Mouse (Mus musculus) erythroblast, adult 5-6 weeks (primary cell): ENCODE results near the gene Olfr610. TPM values are rescaled to one million over a fixed set of nuclear protein-coding genes. Genes with fewer than 3 reads are reported as not detected.
"Not testable (repeated sequence)": the region's sequence is repeated elsewhere in the genome, so short reads cannot be mapped to it uniquely, and the experiment has no call there.

Experiments
- ATAC-seq: replicated peaks from 2 replicates; pipeline ENCODE4 v1.8.0; 2016; ENCODE audit warnings: moderate number of reproducible peaks, mild to moderate bottlenecking, moderate TSS enrichment, inconsistent platforms; ENCODE audit not compliant: poor library complexity, low FRiP score, severe bottlenecking
- total RNA-seq, 2 experiments: library from RNA; stranded (forward) in 1 of 2; stranded (reverse) in 1 of 2; fragments of 150-400 nt in 1 of 2; fragments of 200-764, 138-1000 nt in 1 of 2; gene quantifications; 2 replicates each; pipeline versions ENCODE4 v1.2.3 to v1.2.4; 2015 to 2017; ENCODE audit warnings: low replicate concordance in 2 of 2

Gene Olfr610
- not detected in 2 replicates for total RNA-seq (2015; ENCODE audit: low replicate concordance)
- not detected in 2 replicates for total RNA-seq (2017; ENCODE audit: low replicate concordance)

DNA sequence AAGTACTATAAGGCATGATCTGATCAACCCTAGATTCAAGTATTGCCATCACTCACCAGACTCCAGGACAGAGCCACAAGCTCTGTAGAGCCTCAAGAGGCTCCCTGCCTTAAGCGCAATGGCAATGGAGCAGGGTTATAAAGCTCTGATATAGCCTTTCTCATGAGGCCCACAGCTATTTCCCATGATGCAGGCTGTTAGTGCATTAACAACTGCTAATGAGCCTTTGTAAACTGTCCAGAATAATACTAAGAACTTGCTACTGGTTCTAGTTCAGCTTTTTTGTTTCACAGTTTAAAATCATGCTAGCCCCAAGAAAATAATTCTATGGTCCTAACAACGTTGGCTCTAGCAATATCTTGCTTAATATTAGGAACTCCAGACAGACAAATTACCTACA, at the start of gene Olfr610:
Olfr610 (minus strand) TSS at position 101 of the 400 bp plus-strand sequence.
- no peak for ATAC-seq

GRCm38 (mm10) chr7:103555779-103556178, 43.9 kb upstream of the Olfr610 start, which contains the start of gene Olfr615:
Gene Olfr615, plus strand, starts transcription at chr7:103556079.
- no peak for ATAC-seq

DNA sequence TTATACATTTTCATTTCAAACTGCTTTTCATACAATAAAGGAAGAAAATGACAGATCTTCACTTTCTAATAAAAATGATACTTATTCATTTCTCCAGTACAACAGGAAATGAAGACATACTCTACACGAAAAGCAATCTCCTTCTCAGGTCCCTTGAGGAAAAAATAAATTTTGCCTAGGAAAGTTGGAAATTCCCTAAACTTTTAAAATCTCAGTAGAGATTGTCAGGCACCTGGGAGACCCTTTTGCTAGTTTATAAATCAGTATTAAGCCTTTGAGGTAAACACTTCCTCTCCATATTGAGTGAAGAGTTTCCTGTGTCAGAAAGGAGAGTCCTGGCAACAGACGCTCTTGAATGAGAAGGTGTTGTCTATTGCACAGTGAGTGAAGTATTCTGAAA, 35.9 kb upstream of the Olfr610 start, which contains the start of gene Olfr613:
Olfr613 (plus strand) TSS at position 301 of the 400 bp plus-strand sequence.
- ATAC-seq: no peak

DNA sequence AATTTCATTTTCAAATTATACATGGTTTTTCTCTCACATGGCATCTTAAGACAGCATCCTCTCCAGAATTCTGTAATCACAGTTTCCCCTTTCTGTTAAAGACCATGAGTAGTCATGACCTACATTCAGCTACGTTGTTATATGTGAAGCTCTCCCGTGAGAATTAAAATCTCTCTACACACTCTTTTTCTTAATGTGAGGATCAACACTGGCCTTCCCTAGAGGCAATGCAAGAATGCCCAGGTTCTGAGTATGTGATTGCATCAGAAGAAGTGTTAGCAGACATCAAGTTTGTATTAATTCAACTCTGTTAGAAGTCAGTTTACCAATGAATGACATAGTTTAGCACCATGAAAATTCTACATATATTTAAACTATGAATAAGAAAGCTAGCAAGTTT, 30.7 kb upstream of the Olfr610 start, which contains the start of gene Olfr612:
Olfr612 (minus strand) TSS at position 101 of the 400 bp plus-strand sequence.
- not testable (repeated sequence) for ATAC-seq

- not testable (repeated sequence) for ATAC-seq
Measured at GRCm38 (mm10) chr7:103520746-103521145, 8.8 kb upstream of the Olfr610 start, which contains the start of gene Olfr611. Gene Olfr611, minus strand, starts transcription at chr7:103520846.

GRCm38 (mm10) chr7:103497962-103498361, 14.0 kb downstream of the Olfr610 start, which contains the start of gene Olfr609:
Gene Olfr609, minus strand, starts transcription at chr7:103498062.
- no peak for ATAC-seq

- not testable (repeated sequence) for ATAC-seq
Measured at GRCm38 (mm10) chr7:103477106-103477505, 34.8 kb downstream of the Olfr610 start.

- ATAC-seq: no peak
Measured at GRCm38 (mm10) chr7:103469577-103469976, 42.3 kb downstream of the Olfr610 start, which contains the start of gene Olfr608. Gene Olfr608, plus strand, starts transcription at chr7:103469877.

- ATAC-seq: no peak
Measured at GRCm38 (mm10) chr7:103460590-103460989, 51.3 kb downstream of the Olfr610 start.

Other genes starting within 250 kb of the Olfr610 start
- gene Olfr596, start 206.5 kb downstream of the Olfr610 start, total RNA-seq (2015; ENCODE audit: low replicate concordance): not detected in 2 replicates
- gene Olfr596, start 206.5 kb downstream of the Olfr610 start, total RNA-seq (2017; ENCODE audit: low replicate concordance): not detected in 2 replicates
- not detected in 2 replicates for gene Olfr597, start 195.8 kb downstream of the Olfr610 start, total RNA-seq (2015; ENCODE audit: low replicate concordance)
- not detected in 2 replicates for gene Olfr597, start 195.8 kb downstream of the Olfr610 start, total RNA-seq (2017; ENCODE audit: low replicate concordance)
- gene Olfr598, start 188.6 kb downstream of the Olfr610 start, total RNA-seq (2015; ENCODE audit: low replicate concordance): not detected in 2 replicates
- gene Olfr598, start 188.6 kb downstream of the Olfr610 start, total RNA-seq (2017; ENCODE audit: low replicate concordance): not detected in 2 replicates
- not detected in 2 replicates for gene Olfr599, start 176.2 kb downstream of the Olfr610 start, total RNA-seq (2015; ENCODE audit: low replicate concordance)
- not detected in 2 replicates for gene Olfr599, start 176.2 kb downstream of the Olfr610 start, total RNA-seq (2017; ENCODE audit: low replicate concordance)
- gene Olfr600, start 162.5 kb downstream of the Olfr610 start, total RNA-seq (2015; ENCODE audit: low replicate concordance): not detected in 2 replicates
- gene Olfr600, start 162.5 kb downstream of the Olfr610 start, total RNA-seq (2017; ENCODE audit: low replicate concordance): not detected in 2 replicates
- not detected in 2 replicates for gene Olfr601, start 149.5 kb downstream of the Olfr610 start, total RNA-seq (2015; ENCODE audit: low replicate concordance)
- gene Olfr601, start 149.5 kb downstream of the Olfr610 start, total RNA-seq (2017; ENCODE audit: low replicate concordance): not detected in 2 replicates
- gene Olfr603, start 125.9 kb downstream of the Olfr610 start, total RNA-seq (2015; ENCODE audit: low replicate concordance): not detected in 2 replicates
- gene Olfr603, start 125.9 kb downstream of the Olfr610 start, total RNA-seq (2017; ENCODE audit: low replicate concordance): not detected in 2 replicates
- gene Usp17lc, start 97.0 kb downstream of the Olfr610 start, total RNA-seq (2015; ENCODE audit: low replicate concordance): not detected in 2 replicates
- gene Usp17lc, start 97.0 kb downstream of the Olfr610 start, total RNA-seq (2017; ENCODE audit: low replicate concordance): not detected in 2 replicates
- gene Olfr605, start 66.7 kb downstream of the Olfr610 start, total RNA-seq (2015; ENCODE audit: low replicate concordance): not detected in 2 replicates
- not detected in 2 replicates for gene Olfr605, start 66.7 kb downstream of the Olfr610 start, total RNA-seq (2017; ENCODE audit: low replicate concordance)
- gene Olfr606, start 63.1 kb downstream of the Olfr610 start, total RNA-seq (2015; ENCODE audit: low replicate concordance): not detected in 2 replicates
- gene Olfr606, start 63.1 kb downstream of the Olfr610 start, total RNA-seq (2017; ENCODE audit: low replicate concordance): not detected in 2 replicates
- gene Olfr607, start 48.0 kb downstream of the Olfr610 start, total RNA-seq (2015; ENCODE audit: low replicate concordance): not detected in 2 replicates
- gene Olfr607, start 48.0 kb downstream of the Olfr610 start, total RNA-seq (2017; ENCODE audit: low replicate concordance): not detected in 2 replicates
- gene Olfr608, start 42.2 kb downstream of the Olfr610 start, total RNA-seq (2015; ENCODE audit: low replicate concordance): not detected in 2 replicates
- not detected in 2 replicates for gene Olfr608, start 42.2 kb downstream of the Olfr610 start, total RNA-seq (2017; ENCODE audit: low replicate concordance)
- not detected in 2 replicates for gene Olfr609, start 14.1 kb downstream of the Olfr610 start, total RNA-seq (2015; ENCODE audit: low replicate concordance)
- gene Olfr609, start 14.1 kb downstream of the Olfr610 start, total RNA-seq (2017; ENCODE audit: low replicate concordance): not detected in 2 replicates
- not detected in 2 replicates for gene Olfr611, start 8.7 kb upstream of the Olfr610 start, total RNA-seq (2015; ENCODE audit: low replicate concordance)
- not detected in 2 replicates for gene Olfr611, start 8.7 kb upstream of the Olfr610 start, total RNA-seq (2017; ENCODE audit: low replicate concordance)
- gene Olfr612, start 30.6 kb upstream of the Olfr610 start, total RNA-seq (2015; ENCODE audit: low replicate concordance): not detected in 2 replicates
- 0.85 TPM in 1 of 2 replicates, not detected in the other for gene Olfr612, start 30.6 kb upstream of the Olfr610 start, total RNA-seq (2017; ENCODE audit: low replicate concordance)
- not detected in 2 replicates for gene Olfr613, start 36.0 kb upstream of the Olfr610 start, total RNA-seq (2015; ENCODE audit: low replicate concordance)
- gene Olfr613, start 36.0 kb upstream of the Olfr610 start, total RNA-seq (2017; ENCODE audit: low replicate concordance): 0.70 TPM in 1 of 2 replicates, not detected in the other
- not detected in 2 replicates for gene Olfr615, start 44.0 kb upstream of the Olfr610 start, total RNA-seq (2015; ENCODE audit: low replicate concordance)
- gene Olfr615, start 44.0 kb upstream of the Olfr610 start, total RNA-seq (2017; ENCODE audit: low replicate concordance): not detected in 2 replicates
- not detected in 2 replicates for gene Olfr616, start 57.0 kb upstream of the Olfr610 start, total RNA-seq (2015; ENCODE audit: low replicate concordance)
- gene Olfr616, start 57.0 kb upstream of the Olfr610 start, total RNA-seq (2017; ENCODE audit: low replicate concordance): not detected in 2 replicates
- not detected in 2 replicates for gene Olfr617, start 60.9 kb upstream of the Olfr610 start, total RNA-seq (2015; ENCODE audit: low replicate concordance)
- gene Olfr617, start 60.9 kb upstream of the Olfr610 start, total RNA-seq (2017; ENCODE audit: low replicate concordance): not detected in 2 replicates
- gene Olfr618, start 78.0 kb upstream of the Olfr610 start, total RNA-seq (2015; ENCODE audit: low replicate concordance): not detected in 2 replicates
- gene Olfr618, start 78.0 kb upstream of the Olfr610 start, total RNA-seq (2017; ENCODE audit: low replicate concordance): not detected in 2 replicates
- not detected in 2 replicates for gene Olfr619, start 88.5 kb upstream of the Olfr610 start, total RNA-seq (2015; ENCODE audit: low replicate concordance)
- gene Olfr619, start 88.5 kb upstream of the Olfr610 start, total RNA-seq (2017; ENCODE audit: low replicate concordance): not detected in 2 replicates
- gene Olfr620, start 100.4 kb upstream of the Olfr610 start, total RNA-seq (2015; ENCODE audit: low replicate concordance): not detected in 2 replicates
- gene Olfr620, start 100.4 kb upstream of the Olfr610 start, total RNA-seq (2017; ENCODE audit: low replicate concordance): not detected in 2 replicates
- gene Olfr622, start 130.6 kb upstream of the Olfr610 start, total RNA-seq (2015; ENCODE audit: low replicate concordance): not detected in 2 replicates
- not detected in 2 replicates for gene Olfr622, start 130.6 kb upstream of the Olfr610 start, total RNA-seq (2017; ENCODE audit: low replicate concordance)
- not detected in 2 replicates for gene Olfr623, start 151.6 kb upstream of the Olfr610 start, total RNA-seq (2015; ENCODE audit: low replicate concordance)
- gene Olfr623, start 151.6 kb upstream of the Olfr610 start, total RNA-seq (2017; ENCODE audit: low replicate concordance): not detected in 2 replicates
- gene Olfr624, start 159.1 kb upstream of the Olfr610 start, total RNA-seq (2015; ENCODE audit: low replicate concordance): 0.21 TPM in 1 of 2 replicates, not detected in the other
- not detected in 2 replicates for gene Olfr624, start 159.1 kb upstream of the Olfr610 start, total RNA-seq (2017; ENCODE audit: low replicate concordance)
- gene Olfr625-ps1, start 170.6 kb upstream of the Olfr610 start, total RNA-seq (2015; ENCODE audit: low replicate concordance): not detected in 2 replicates
- not detected in 2 replicates for gene Olfr625-ps1, start 170.6 kb upstream of the Olfr610 start, total RNA-seq (2017; ENCODE audit: low replicate concordance)
- not detected in 2 replicates for gene Olfr243, start 202.5 kb upstream of the Olfr610 start, total RNA-seq (2015; ENCODE audit: low replicate concordance)
- gene Olfr243, start 202.5 kb upstream of the Olfr610 start, total RNA-seq (2017; ENCODE audit: low replicate concordance): 0.28 TPM in 1 of 2 replicates, not detected in the other
- gene Olfr628, start 218.3 kb upstream of the Olfr610 start, total RNA-seq (2015; ENCODE audit: low replicate concordance): not detected in 2 replicates
- not detected in 2 replicates for gene Olfr628, start 218.3 kb upstream of the Olfr610 start, total RNA-seq (2017; ENCODE audit: low replicate concordance)
- not detected in 2 replicates for gene Olfr629, start 232.8 kb upstream of the Olfr610 start, total RNA-seq (2015; ENCODE audit: low replicate concordance)
- gene Olfr629, start 232.8 kb upstream of the Olfr610 start, total RNA-seq (2017; ENCODE audit: low replicate concordance): 0.43 TPM in 1 of 2 replicates, not detected in the other
- not detected in 2 replicates for gene Olfr630, start 245.2 kb upstream of the Olfr610 start, total RNA-seq (2015; ENCODE audit: low replicate concordance)
- 1.5 TPM in 1 of 2 replicates, not detected in the other for gene Olfr630, start 245.2 kb upstream of the Olfr610 start, total RNA-seq (2017; ENCODE audit: low replicate concordance)